8 mouse cellular contexts compared by ENCODE assay signal in genomic region chr1:171281528-171281923, GRCm38 (mm10). TPM values are rescaled to one million over a fixed set of nuclear protein-coding genes. Genes with fewer than 3 reads are reported as not detected.
DNase-seq lines count a peak whose midpoint lies in the region; ATAC-seq and TF ChIP-seq lines count a peak whose summit lies in the region.

No protein-coding gene starts in this region.

- DNase-seq in A20 (ENCODE audit: low read depth, low spot score): peak; percentile 91
- DNase-seq in adrenal gland, postnatal 14 days: peak; percentile 92
- DNase-seq in embryo, embryonic 9.5 days (ENCODE audit: extremely low spot score): peak; percentile 80
- DNase-seq in heart, adult 2 months: no peak
- peak; percentile 77 to 88 for DNase-seq in kidney, adult 8-10 months
- DNase-seq in splenic B cell, adult 2 months (ENCODE audit: low read depth, low spot score): peak; percentile 69

- H3K36me3 ChIP-seq in heart, adult 2 months (ENCODE audit: control insufficient read depth, insufficient read depth, low read length): no peaks in the 10 kb centered on the region
- H3K36me3 ChIP-seq in limb, embryonic 15.5 days: peaks cover 66% of the 10 kb centered on the region
- peaks cover 38% of the 10 kb centered on the region; the same call in 1 of the 2 replicates for H3K36me3 ChIP-seq in midbrain, embryonic 15.5 days (replicated peaks)
- peaks cover 2% of the 10 kb centered on the region; the same call in 1 of the 2 replicates for H3K36me3 ChIP-seq in splenic B cell, adult 2 months (ENCODE audit: control insufficient read depth, insufficient read depth, low read length, poor library complexity, severe bottlenecking)

- peak overlapping the region; percentile 96 for H3K27ac ChIP-seq in heart, adult 2 months
- H3K27ac ChIP-seq in limb, embryonic 15.5 days: peak overlapping the region; percentile 91
- H3K27ac ChIP-seq in midbrain, embryonic 15.5 days: peak overlapping the region; percentile 75

- no peaks in the 10 kb centered on the region for H3K9me3 ChIP-seq in limb, embryonic 15.5 days
- H3K9me3 ChIP-seq in midbrain, embryonic 15.5 days: no peaks in the 10 kb centered on the region

- peak; percentile 44 for ATAC-seq in limb, embryonic 15.5 days (ENCODE audit: insufficient number of reproducible peaks, low FRiP score, low TSS enrichment, low read depth)
- peak; percentile 43 for ATAC-seq in midbrain, embryonic 15.5 days (replicated peaks)

- under 1% methylated on average over 10 of the region's 10 CpGs for WGBS in heart, adult 2 months
- WGBS in limb, embryonic 15.5 days: 0% methylated on average over 10 of the region's 10 CpGs
- WGBS in midbrain, embryonic 15.5 days: under 1% methylated on average over 10 of the region's 10 CpGs

- peak overlapping the region; percentile 77 for H3K4me2 ChIP-seq in limb, embryonic 15.5 days
- peak overlapping the region; percentile 79 for H3K4me2 ChIP-seq in midbrain, embryonic 15.5 days

- H3K9ac ChIP-seq in heart, adult 2 months (ENCODE audit: low read depth, low read length): peak overlapping the region; percentile 79
- H3K9ac ChIP-seq in limb, embryonic 15.5 days: peak overlapping the region; percentile 47; the same call in 1 of the 2 replicates
- H3K9ac ChIP-seq in midbrain, embryonic 15.5 days: no peak overlapping the region; the same call in 1 of the 2 replicates

- no peak for TF ChIP-seq POLR2A in heart, adult 2 months (IDR thresholded peaks at IDR 0.05; ENCODE audit: insufficient read depth, low read depth, low read length)

- peak; percentile 93 for TF ChIP-seq CTCF in heart, adult 2 months (IDR thresholded peaks at IDR 0.05)

- no peaks in the 10 kb centered on the region for H3K79me2 ChIP-seq in heart, adult 2 months (replicated peaks; ENCODE audit: control insufficient read depth, insufficient read depth, low read length)

- intact Hi-C loops in heart, adult 2 months (cut with DNase I): loop anchor here (1.0 to 2.0 kb wide), 3 partner anchors 34 to 171 kb away; no protein-coding TSS in a partner anchor

- H3K4me3 ChIP-seq in heart, adult 2 months: peak overlapping the region; percentile 73
- H3K4me3 ChIP-seq in limb, embryonic 15.5 days: peak overlapping the region; percentile 70
- H3K4me3 ChIP-seq in midbrain, embryonic 15.5 days: peak overlapping the region; percentile 69

- peaks cover 6% of the 10 kb centered on the region for H3K4me1 ChIP-seq in heart, adult 2 months (ENCODE audit: control insufficient read depth, insufficient read depth, low read length)
- H3K4me1 ChIP-seq in limb, embryonic 15.5 days: peaks cover 38% of the 10 kb centered on the region
- peaks cover 37% of the 10 kb centered on the region for H3K4me1 ChIP-seq in midbrain, embryonic 15.5 days

- 0 out of 2 replicates have a peak, but pooled peaks have one; percentile 18 for TF ChIP-seq EP300 in heart, adult 2 months (IDR thresholded peaks at IDR 0.05; ENCODE audit: insufficient read depth, low read depth, low read length)

- H3K27me3 ChIP-seq in heart, adult 2 months (ENCODE audit: control insufficient read depth, insufficient read depth, low read length): no peaks in the 10 kb centered on the region
- H3K27me3 ChIP-seq in limb, embryonic 15.5 days: no peaks in the 10 kb centered on the region
- no peaks in the 10 kb centered on the region for H3K27me3 ChIP-seq in midbrain, embryonic 15.5 days (replicated peaks)
- no peaks in the 10 kb centered on the region for H3K27me3 ChIP-seq in splenic B cell, adult 2 months (ENCODE audit: control insufficient read depth, insufficient read depth, low read length, poor library complexity, severe bottlenecking)

RNA-seq across cellular contexts. Expression of gene Ppox, which starts 0.5 kb away (rescaled TPM):
- 34.8 and 38.1 TPM in 2 replicates for total RNA-seq in adrenal gland, postnatal 14 days (2021)
- 10 to 100 TPM in 1 of 2 experiments, 1 to 10 TPM in 1; 9.7 to 12.0 TPM for total RNA-seq in heart, adult 2 months (2021)
- 31.4 and 33.1 TPM in 2 replicates for polyA plus RNA-seq in heart, adult 2 months (2012; rRNA removed)
- 44.7 and 49.5 TPM in 2 replicates for polyA plus RNA-seq in limb, embryonic 15.5 days (2015; fragmentation: Nextera tagmentation; extraction: Ambion mirVana)
- polyA plus RNA-seq in midbrain, embryonic 15.5 days (2015; fragmentation: Nextera tagmentation; extraction: Ambion mirVana): 48.7 and 56.2 TPM in 2 replicates

RNA-seq across cellular contexts. Expression of gene Usp21, which starts 6.3 kb away (rescaled TPM):
- total RNA-seq in adrenal gland, postnatal 14 days (2021): 36.5 and 37.2 TPM in 2 replicates
- total RNA-seq in heart, adult 2 months (2021): 10 to 100 TPM; 19.9 to 20.1 TPM
- 31.7 and 37.9 TPM in 2 replicates for polyA plus RNA-seq in heart, adult 2 months (2012; rRNA removed)
- polyA plus RNA-seq in limb, embryonic 15.5 days (2015; fragmentation: Nextera tagmentation; extraction: Ambion mirVana): 81.5 and 83.1 TPM in 2 replicates
- 119 and 122 TPM in 2 replicates for polyA plus RNA-seq in midbrain, embryonic 15.5 days (2015; fragmentation: Nextera tagmentation; extraction: Ambion mirVana)

RNA-seq across cellular contexts. Expression of gene B4galt3, which starts 11.4 kb away (rescaled TPM):
- 31.1 and 34.1 TPM in 2 replicates for total RNA-seq in adrenal gland, postnatal 14 days (2021)
- 10 to 100 TPM; 16.4 to 17.4 TPM for total RNA-seq in heart, adult 2 months (2021)
- 41.9 and 45.7 TPM in 2 replicates for polyA plus RNA-seq in heart, adult 2 months (2012; rRNA removed)
- polyA plus RNA-seq in limb, embryonic 15.5 days (2015; fragmentation: Nextera tagmentation; extraction: Ambion mirVana): 63.2 and 69.1 TPM in 2 replicates
- 112 and 116 TPM in 2 replicates for polyA plus RNA-seq in midbrain, embryonic 15.5 days (2015; fragmentation: Nextera tagmentation; extraction: Ambion mirVana)

RNA-seq across cellular contexts. Expression of gene Ufc1, which starts 13.3 kb away (rescaled TPM):
- 128 and 133 TPM in 2 replicates for total RNA-seq in adrenal gland, postnatal 14 days (2021)
- total RNA-seq in heart, adult 2 months (2021): 10 to 100 TPM; 80.5 to 93.5 TPM
- polyA plus RNA-seq in heart, adult 2 months (2012; rRNA removed): 29.7 and 37.7 TPM in 2 replicates
- 113 and 116 TPM in 2 replicates for polyA plus RNA-seq in limb, embryonic 15.5 days (2015; fragmentation: Nextera tagmentation; extraction: Ambion mirVana)
- polyA plus RNA-seq in midbrain, embryonic 15.5 days (2015; fragmentation: Nextera tagmentation; extraction: Ambion mirVana): 99.7 and 102 TPM in 2 replicates

RNA-seq across cellular contexts. Expression of gene Ndufs2, which starts 30.3 kb away (rescaled TPM):
- 875 and 896 TPM in 2 replicates for total RNA-seq in adrenal gland, postnatal 14 days (2021)
- 1,000 to 10,000 TPM; 1,369 to 1,610 TPM for total RNA-seq in heart, adult 2 months (2021)
- 997 and 1,250 TPM in 2 replicates for polyA plus RNA-seq in heart, adult 2 months (2012; rRNA removed)
- 217 and 252 TPM in 2 replicates for polyA plus RNA-seq in limb, embryonic 15.5 days (2015; fragmentation: Nextera tagmentation; extraction: Ambion mirVana)
- 229 and 238 TPM in 2 replicates for polyA plus RNA-seq in midbrain, embryonic 15.5 days (2015; fragmentation: Nextera tagmentation; extraction: Ambion mirVana)

Comparison
In these comparisons a context has a peak if more than half of its experiments do, and no peak if none do; other contexts are left out.
1. DNase-seq: peak in A20 (single experiment), adrenal gland, postnatal 14 days (single experiment), embryo, embryonic 9.5 days (single experiment), kidney, adult 8-10 months (2 of 2) and splenic B cell, adult 2 months (single experiment); none in heart, adult 2 months (0 of 2).
2. Peak in every context shown above with its lines, with median percentiles within 50 percentile points of each other: H3K27ac ChIP-seq and H3K4me3 ChIP-seq.